Mouse (Mus musculus) E14TG2a.4 (cell line): Measurements from ENCODE around the gene Pgm2.

Experiments
- CTCF ChIP-seq: conservative IDR thresholded peaks from 2 replicates; pipeline ENCODE4 v1.5.1; 2014; ENCODE audit warnings: low read length
- NANOG ChIP-seq: IDR thresholded peaks from 2 replicates; pipeline ENCODE4 v1.6.1; 2014; ENCODE audit warnings: borderline replicate concordance, low read length, mixed read lengths

DNA sequence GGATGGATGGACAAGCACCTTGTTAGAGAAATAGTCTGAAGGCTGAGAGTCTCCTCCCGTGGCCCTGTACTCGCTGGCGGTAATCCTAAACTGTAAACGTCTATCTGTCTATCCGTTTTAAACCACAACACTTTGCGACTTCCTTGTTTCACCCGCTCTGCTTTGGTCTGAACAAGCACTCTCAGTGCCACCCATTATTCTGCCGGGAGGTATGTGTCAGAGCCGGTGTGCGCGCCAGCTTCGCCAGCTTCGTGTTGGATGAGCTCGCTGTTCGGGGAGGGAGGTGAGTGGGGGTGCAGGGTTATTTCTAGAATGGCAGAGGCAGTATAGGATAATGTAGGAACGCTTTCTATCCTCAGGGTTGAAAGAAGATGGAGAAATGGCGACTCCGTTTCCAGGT, 48.0 kb upstream of the Pgm2 start:
- TF ChIP-seq CTCF (no peak), NANOG (no peak)
